Mouse (Mus musculus) lung, embryonic 16.5 days (tissue): ENCODE data around the gene Nt5m. TPM values are rescaled to one million over a fixed set of nuclear protein-coding genes. Genes with fewer than 3 reads are reported as not detected.
"Not testable (repeated sequence)": the region's sequence is repeated elsewhere in the genome, so short reads cannot be mapped to it uniquely, and the experiment has no call there.

Experiments
- ATAC-seq: fragments of 200-750 bp; cut with Nextera tagmentation; 2 replicates; pipeline ENCODE4 v1.8.0; 2017; ENCODE audit warnings: low read depth, mild to moderate bottlenecking, moderate library complexity
- H3K27ac ChIP-seq: fragments of 300-500 bp; sonication (generic); 2 replicates; pipeline ENCODE4 v1.5.1; 2014; ENCODE audit warnings: mild to moderate bottlenecking, control low read depth, low read length
- H3K27me3 ChIP-seq: fragments of 300-500 bp; sonication (generic); 2 replicates; pipeline ENCODE4 v1.6.1; 2014; ENCODE audit warnings: low read depth, low read length, mixed read lengths; ENCODE audit not compliant: control insufficient read depth, insufficient read depth
- H3K36me3 ChIP-seq: fragments of 300-500 bp; sonication (generic); 2 replicates; pipeline ENCODE4 v1.6.1; 2014; ENCODE audit warnings: low read length; ENCODE audit not compliant: control insufficient read depth, insufficient read depth
- H3K4me1 ChIP-seq: fragments of 300-500 bp; sonication (generic); replicated peaks from 2 replicates; pipeline ENCODE4 v1.6.1; 2014; ENCODE audit warnings: low read length, mixed read lengths; ENCODE audit not compliant: control insufficient read depth, insufficient read depth
- H3K4me2 ChIP-seq: fragments of 300-500 bp; sonication (generic); 2 replicates; pipeline ENCODE4 v1.6.1; 2014; ENCODE audit warnings: low read depth, low read length, control low read depth
- H3K4me3 ChIP-seq: fragments of 300-500 bp; sonication (generic); 2 replicates; pipeline ENCODE4 v1.5.1; 2014; ENCODE audit warnings: mild to moderate bottlenecking, low read length, control low read depth
- H3K9ac ChIP-seq: fragments of 300-500 bp; sonication (generic); 2 replicates; pipeline ENCODE4 v1.6.1; 2014; ENCODE audit warnings: low read length, control low read depth
- H3K9me3 ChIP-seq: fragments of 300-500 bp; sonication (generic); 2 replicates; pipeline ENCODE4 v1.6.1; 2016; ENCODE audit warnings: low read length; ENCODE audit not compliant: control insufficient read depth
- WGBS: fragments of 180-500 bp; shearing (Covaris S2); extraction: QIAGEN DNeasy Blood & Tissue Kit; methylation state at CpG from one replicate; pipeline ENCODE4 v1.1.7; 2014; 5-methylcytosine and 5-hydroxymethylcytosine counted together
- polyA plus RNA-seq: library from polyadenylated mRNA; unstranded; fragments of >200 nt; fragmentation: Nextera tagmentation; extraction: Ambion mirVana; gene quantifications from 2 replicates; pipeline ENCODE4 v1.2.1, GENCODE M21; 2015

Nt5m gene
- polyA plus RNA-seq, 1 experiment from 2014 or later: 32.8 TPM

GRCm38 (mm10) chr11:59821625-59822024 is 17.6 kb upstream of the Nt5m start:
- Histone ChIP-seq H3K4me1 (no peaks in the 10 kb centered on the region), H3K4me2 (no peak overlapping the region), H3K9ac (no peak overlapping the region), H3K4me3 (no peak overlapping the region), H3K27ac (no peak overlapping the region), H3K9me3 (no peaks in the 10 kb centered on the region), H3K36me3 (peaks cover 75% of the 10 kb centered on the region), H3K27me3 (no peaks in the 10 kb centered on the region)
- no peak for ATAC-seq
- 87% methylated on average over 3 of the region's 3 CpGs for WGBS

DNA sequence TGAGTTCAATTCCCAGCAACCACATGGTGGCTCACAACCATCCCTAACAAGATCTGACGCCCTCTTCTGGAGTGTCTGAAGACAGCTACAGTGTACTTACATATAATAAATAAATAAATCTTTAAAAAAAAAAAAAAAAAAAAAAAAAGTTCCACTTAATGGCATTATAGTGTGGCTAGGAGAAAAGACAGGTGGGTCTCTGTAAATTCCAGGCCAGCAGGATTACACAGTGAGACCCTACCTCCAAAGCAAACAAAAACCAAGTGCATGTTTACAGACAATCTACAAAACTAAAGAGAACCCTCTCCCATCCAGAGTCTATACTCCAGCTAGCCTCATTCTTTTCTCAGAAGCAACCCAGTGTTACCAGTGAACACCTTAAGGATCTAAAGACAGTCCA is 1.5 kb upstream of the Nt5m start:
- Histone ChIP-seq H3K36me3 (peaks cover 19% of the 10 kb centered on the region), H3K4me2 (peak overlapping the region; percentile 71), H3K4me1 (peaks cover 20% of the 10 kb centered on the region)
- not testable (repeated sequence) for H3K9ac ChIP-seq, H3K27me3 ChIP-seq, H3K27ac ChIP-seq, H3K4me3 ChIP-seq, H3K9me3 ChIP-seq, ATAC-seq
- no CpG with 5 or more reads among the region's 1 CpGs for WGBS

- no peaks in the 10 kb centered on the region for H3K9me3 ChIP-seq
- peaks cover 16% of the 10 kb centered on the region for H3K36me3 ChIP-seq
- peak overlapping the region; percentile 96 for H3K9ac ChIP-seq
- peaks cover 20% of the 10 kb centered on the region for H3K4me1 ChIP-seq
- H3K27ac ChIP-seq: peak overlapping the region; percentile 98; the same call in 1 of the 2 replicates
- peak overlapping the region; percentile 91 for H3K4me3 ChIP-seq
- ATAC-seq: no peak
- 56% methylated on average over 4 of the region's 4 CpGs for WGBS
- H3K27me3 ChIP-seq: no peaks in the 10 kb centered on the region
- peak overlapping the region; percentile 71 for H3K4me2 ChIP-seq
Measured at GRCm38 (mm10) chr11:59838426-59838825, 821 bp upstream of the Nt5m start.

- H3K4me1 ChIP-seq: peaks cover 20% of the 10 kb centered on the region
- peak within 1 kb of the TSS; percentile 71 for H3K4me2 ChIP-seq
- H3K27ac ChIP-seq: peak within 1 kb of the TSS; percentile 98
- under 1% methylated on average over 43 of the region's 43 CpGs for WGBS
- peak within 1 kb of the TSS; percentile 96 for H3K9ac ChIP-seq
- no peaks in the 10 kb centered on the region for H3K9me3 ChIP-seq
- peak; percentile 97 for ATAC-seq
- no peaks in the 10 kb centered on the region for H3K27me3 ChIP-seq
- peak within 1 kb of the TSS; percentile 91 for H3K4me3 ChIP-seq
- H3K36me3 ChIP-seq: peaks cover 8% of the 10 kb centered on the region
Measured at GRCm38 (mm10) chr11:59839459-59840126, 346 bp downstream of the Nt5m start, which contains the start of gene Cops3. Gene Cops3 (minus strand): TSS chr11:59839838.

DNA sequence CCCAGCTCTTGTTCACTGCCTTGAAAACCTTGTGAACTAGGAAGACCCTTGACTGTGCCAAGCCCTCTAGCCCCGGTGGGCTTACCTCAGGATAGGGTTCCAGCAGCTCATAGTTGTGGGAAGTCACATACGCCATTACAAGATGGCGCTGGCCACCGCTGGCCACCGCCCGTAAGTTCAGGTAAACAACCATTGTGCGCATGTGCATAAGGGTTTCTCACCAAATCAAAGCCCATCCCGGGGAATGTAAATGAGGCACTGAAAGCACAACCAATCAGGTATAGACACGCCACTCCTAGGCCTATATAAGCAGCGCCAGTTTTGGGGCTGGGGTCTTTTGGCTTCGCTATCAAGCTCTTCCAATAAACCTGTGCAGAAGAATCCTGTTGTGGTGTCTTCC is 7.1 kb downstream of the Nt5m start:
- peaks cover 13% of the 10 kb centered on the region; the same call in 1 of the 2 replicates for H3K4me1 ChIP-seq
- no peak for ATAC-seq
- no peak overlapping the region for H3K9ac ChIP-seq
- no peak overlapping the region for H3K4me2 ChIP-seq
- H3K9me3 ChIP-seq: no peaks in the 10 kb centered on the region
- H3K27me3 ChIP-seq: no peaks in the 10 kb centered on the region
- H3K4me3 ChIP-seq: no peak overlapping the region
- H3K27ac ChIP-seq: no peak overlapping the region
- no peaks in the 10 kb centered on the region for H3K36me3 ChIP-seq
- WGBS: 95% methylated on average over 11 of the region's 11 CpGs

DNA sequence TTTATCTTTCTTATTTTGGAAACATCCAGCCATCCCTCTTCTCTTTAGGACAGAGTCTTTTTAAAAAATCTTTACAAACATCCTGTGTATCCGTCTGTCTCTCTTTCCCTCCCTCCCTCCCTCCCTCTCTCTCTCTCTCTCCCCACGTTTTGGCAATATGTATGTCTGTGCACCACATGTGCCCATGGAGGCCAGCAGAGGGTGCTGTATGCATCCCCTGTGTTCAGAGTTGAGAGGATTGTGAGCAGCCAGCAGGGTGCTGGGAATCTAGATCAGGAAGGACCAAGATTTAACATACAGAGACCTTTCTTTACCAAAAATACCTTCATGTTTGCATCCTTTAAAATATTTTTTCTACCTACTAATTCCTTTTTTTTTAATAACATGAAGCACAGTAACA is 7.9 kb downstream of the Nt5m start:
- H3K4me2 ChIP-seq: peak overlapping the region; percentile 78

DNA sequence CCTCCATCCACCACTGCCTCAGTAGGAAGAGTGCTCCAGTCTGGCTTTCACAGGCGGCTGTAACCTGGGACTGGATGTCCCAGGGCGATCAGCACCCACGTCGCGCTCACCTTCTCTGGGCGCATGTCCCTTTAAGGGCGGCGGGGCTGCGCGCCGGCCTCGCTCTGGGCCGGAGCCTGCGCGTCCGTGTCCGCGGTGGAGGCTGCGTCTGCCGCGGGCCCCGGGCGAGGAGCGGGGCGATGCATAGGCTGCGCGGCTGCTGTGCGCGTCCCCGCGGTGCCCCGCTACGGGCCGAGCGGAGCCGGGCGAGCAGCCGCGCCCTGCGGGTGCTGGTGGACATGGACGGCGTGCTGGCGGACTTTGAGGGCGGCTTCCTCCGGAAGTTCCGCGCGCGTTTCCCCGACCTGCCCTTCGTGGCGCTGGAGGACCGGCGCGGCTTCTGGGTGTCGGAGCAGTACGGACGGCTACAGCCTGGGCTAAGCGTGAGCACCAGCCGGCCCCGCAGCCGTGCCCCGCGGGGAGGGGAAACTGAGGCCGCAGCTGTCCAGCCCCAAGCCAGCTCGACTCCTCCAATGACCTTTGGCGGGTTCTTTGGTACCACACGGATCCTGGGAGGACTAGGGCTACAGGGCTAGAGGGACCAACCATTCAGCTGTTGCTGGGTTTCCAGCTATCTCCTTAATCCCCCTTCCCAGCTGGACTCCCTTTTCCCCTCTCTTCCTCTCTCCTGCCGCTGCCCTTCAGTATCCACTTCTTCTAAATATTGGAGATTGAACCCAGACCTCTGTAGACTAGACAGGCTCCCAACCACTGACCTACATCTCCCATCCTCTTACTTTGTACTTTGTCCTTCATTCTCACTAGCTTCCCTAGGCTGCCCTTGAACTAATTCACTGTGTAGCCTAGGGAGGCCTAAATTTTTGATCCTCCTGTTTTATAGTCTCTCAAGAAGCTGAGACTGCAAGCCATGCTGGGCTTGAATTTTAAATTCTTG is 8.9 kb downstream of the Nt5m start:
- Histone ChIP-seq H3K27me3 (no peaks in the 10 kb centered on the region), H3K9ac (peak overlapping the region; percentile 85), H3K4me2 (peak overlapping the region; percentile 78), H3K4me1 (peaks cover 13% of the 10 kb centered on the region; the same call in 1 of the 2 replicates), H3K9me3 (no peaks in the 10 kb centered on the region), H3K27ac (peak overlapping the region; percentile 88), H3K36me3 (no peaks in the 10 kb centered on the region), H3K4me3 (peak overlapping the region; percentile 73)
- WGBS: under 1% methylated on average over 64 of the region's 69 CpGs
- ATAC-seq: peak; percentile 92

More for the DNA sequence above, 7.9 kb downstream of the Nt5m start:
- no peaks in the 10 kb centered on the region for H3K9me3 ChIP-seq
- no peaks in the 10 kb centered on the region for H3K27me3 ChIP-seq
- H3K9ac ChIP-seq: no peak overlapping the region
- no peaks in the 10 kb centered on the region for H3K36me3 ChIP-seq
- WGBS: 3% methylated on average over 2 of the region's 2 CpGs
- H3K4me1 ChIP-seq: peaks cover 13% of the 10 kb centered on the region; the same call in 1 of the 2 replicates
- H3K27ac ChIP-seq: no peak overlapping the region
- no peak for ATAC-seq
- H3K4me3 ChIP-seq: no peak overlapping the region; the same call in 1 of the 2 replicates

GRCm38 (mm10) chr11:59852865-59853264 is 13.6 kb downstream of the Nt5m start:
- no peak for ATAC-seq
- H3K4me2 ChIP-seq: no peak overlapping the region
- 38% methylated on average over 3 of the region's 3 CpGs for WGBS

GRCm38 (mm10) chr11:59860467-59860866 is 21.2 kb downstream of the Nt5m start:
- Histone ChIP-seq H3K27me3 (no peaks in the 10 kb centered on the region), H3K36me3 (no peaks in the 10 kb centered on the region), H3K9ac (no peak overlapping the region), H3K9me3 (no peaks in the 10 kb centered on the region), H3K4me1 (no peaks in the 10 kb centered on the region), H3K27ac (no peak overlapping the region), H3K4me3 (no peak overlapping the region), H3K4me2 (no peak overlapping the region)
- ATAC-seq: no peak
- WGBS: 89% methylated on average over 11 of the region's 11 CpGs

More at GRCm38 (mm10) chr11:59852865-59853264, 13.6 kb downstream of the Nt5m start:
- Histone ChIP-seq H3K36me3 (no peaks in the 10 kb centered on the region), H3K27me3 (no peaks in the 10 kb centered on the region), H3K9ac (no peak overlapping the region), H3K4me3 (no peak overlapping the region), H3K27ac (no peak overlapping the region), H3K4me1 (peaks cover 8% of the 10 kb centered on the region; the same call in 1 of the 2 replicates), H3K9me3 (no peaks in the 10 kb centered on the region)
